Mouse (Mus musculus) kidney, postnatal 0 days (tissue): ENCODE data around the gene Znrd1. TPM values are rescaled to one million over a fixed set of nuclear protein-coding genes. Genes with fewer than 3 reads are reported as not detected.

Experiments used
- ATAC-seq: fragments of 200-750 bp; cut with Nextera tagmentation; replicated peaks from 2 replicates; pipeline ENCODE4 v1.8.0; 2017; ENCODE audit warnings: low read depth, moderate number of reproducible peaks, moderate TSS enrichment, moderate library complexity; ENCODE audit not compliant: low FRiP score
- DNase-seq: peaks from one replicate; pipeline ENCODE4 v3.0.0-alpha.2; 2016; ENCODE audit warnings: low spot score
- H3K27ac ChIP-seq: fragments of 300-500 bp; sonication (generic); 2 replicates; pipeline ENCODE4 v1.5.1; 2014; ENCODE audit warnings: mild to moderate bottlenecking
- H3K27me3 ChIP-seq: fragments of 300-500 bp; sonication (generic); 2 replicates; pipeline ENCODE4 v1.6.1; 2014; ENCODE audit warnings: low read length, mixed read lengths; ENCODE audit not compliant: insufficient read depth
- H3K36me3 ChIP-seq: fragments of 300-500 bp; sonication (generic); 2 replicates; pipeline ENCODE4 v1.6.1; 2014; ENCODE audit warnings: low read length, mixed read lengths; ENCODE audit not compliant: insufficient read depth
- H3K4me1 ChIP-seq: fragments of 300-500 bp; sonication (generic); replicated peaks from 2 replicates; pipeline ENCODE4 v1.6.1; 2014; ENCODE audit warnings: antibody characterized with exemption, low read length, mixed read lengths; ENCODE audit not compliant: insufficient read depth
- H3K4me2 ChIP-seq: fragments of 300-500 bp; sonication (generic); 2 replicates; pipeline ENCODE4 v1.6.1; 2014; ENCODE audit warnings: mild to moderate bottlenecking, low read length, moderate library complexity, mixed read lengths
- H3K4me3 ChIP-seq: fragments of 300-500 bp; sonication (generic); replicated peaks from 2 replicates; pipeline ENCODE4 v1.5.1; 2014; ENCODE audit warnings: low read depth, low read length
- H3K9ac ChIP-seq: fragments of 300-500 bp; sonication (generic); 2 replicates; pipeline ENCODE4 v1.6.1; 2014; ENCODE audit warnings: low read depth, low read length
- H3K9me3 ChIP-seq: fragments of 300-500 bp; sonication (generic); replicated peaks from 2 replicates; pipeline ENCODE4 v1.6.1; 2016; ENCODE audit warnings: low read length, inconsistent platforms, mixed read lengths
- CTCF ChIP-seq: IDR thresholded peaks from 2 replicates; pipeline ENCODE4 v1.5.1; 2016; ENCODE audit warnings: antibody characterized with exemption, low read depth, mild to moderate bottlenecking, moderate library complexity
- WGBS: fragments of 180-500 bp; shearing (Covaris S2); extraction: QIAGEN DNeasy Blood & Tissue Kit; methylation state at CpG from one replicate; pipeline ENCODE4 v1.1.7; 2014; 5-methylcytosine and 5-hydroxymethylcytosine counted together
- polyA plus RNA-seq: library from polyadenylated mRNA; unstranded; fragments of >200 nt; fragmentation: Nextera tagmentation; extraction: Ambion mirVana; gene quantifications from 2 replicates; pipeline ENCODE4 v1.2.1, GENCODE M21; 2015

Znrd1 gene
- polyA plus RNA-seq, 1 experiment from 2014 or later = 87.6 TPM

GRCm38 (mm10) chr17:36944121-36944775 lies 14.1 kb downstream of the Znrd1 start:
- no peak overlapping the region for H3K4me2 ChIP-seq
- H3K4me3 ChIP-seq = no peak overlapping the region
- no peak overlapping the region for H3K9ac ChIP-seq
- H3K4me1 ChIP-seq = peaks cover 8% of the 10 kb centered on the region
- ATAC-seq (no peak), DNase-seq (peak; percentile 14)
- TF ChIP-seq CTCF = peak; percentile 31; the same call in 1 of the 2 replicates
- 19% methylated on average over 9 of the region's 9 CpGs for WGBS
- 0 out of 2 replicates have a peak, but pooled peaks cover 2% of the 10 kb centered on the region for H3K36me3 ChIP-seq
- no peak overlapping the region for H3K27ac ChIP-seq
- H3K27me3 ChIP-seq = peaks cover 33% of the 10 kb centered on the region
- H3K9me3 ChIP-seq = no peaks in the 10 kb centered on the region

- Histone ChIP-seq H3K27ac (no peak overlapping the region), H3K4me2 (0 out of 2 replicates have a peak overlapping the region, but pooled peaks have one; percentile 64), H3K9ac (no peak overlapping the region), H3K27me3 (peaks cover 33% of the 10 kb centered on the region), H3K4me1 (peaks cover 8% of the 10 kb centered on the region), H3K36me3 (0 out of 2 replicates have a peak, but pooled peaks cover 2% of the 10 kb centered on the region), H3K4me3 (no peak overlapping the region), H3K9me3 (no peaks in the 10 kb centered on the region)
- 5% methylated on average over 5 of the region's 5 CpGs for WGBS
- no peak for DNase-seq
- no peak for ATAC-seq
- TF ChIP-seq CTCF = no peak
Observed at GRCm38 (mm10) chr17:36943691-36944090, 14.7 kb downstream of the Znrd1 start.

GRCm38 (mm10) chr17:36942791-36943471 lies 15.4 kb downstream of the Znrd1 start, which contains the start of gene Rnf39:
Rnf39 (plus strand) TSS chr17:36942918.
- Histone ChIP-seq H3K4me1 (peaks cover 8% of the 10 kb centered on the region), H3K4me3 (peak within 1 kb of the TSS; percentile 31), H3K9me3 (no peaks in the 10 kb centered on the region), H3K27me3 (peaks cover 33% of the 10 kb centered on the region), H3K9ac (peak within 1 kb of the TSS; percentile 46; the same call in 1 of the 2 replicates), H3K27ac (no peak within 1 kb of the TSS), H3K4me2 (peak within 1 kb of the TSS; percentile 64), H3K36me3 (no peaks in the 10 kb centered on the region)
- 3% methylated on average over 57 of the region's 59 CpGs for WGBS
- peak; percentile 30; the same call in 1 of the 2 replicates for ATAC-seq
- no peak for TF ChIP-seq CTCF
- no peak for DNase-seq

- Histone ChIP-seq H3K36me3 (no peaks in the 10 kb centered on the region), H3K4me1 (peaks cover 8% of the 10 kb centered on the region), H3K9ac (no peak overlapping the region), H3K27me3 (peaks cover 33% of the 10 kb centered on the region), H3K4me3 (0 out of 2 replicates have a peak overlapping the region, but pooled peaks have one; percentile 31), H3K4me2 (peak overlapping the region; percentile 64), H3K9me3 (no peaks in the 10 kb centered on the region), H3K27ac (no peak overlapping the region)
- no peak for TF ChIP-seq CTCF
- WGBS = 47% methylated on average over 10 of the region's 10 CpGs
- ATAC-seq (peak; percentile 58; the same call in 1 of the 2 replicates), DNase-seq (no peak)
Observed at GRCm38 (mm10) chr17:36942391-36942790, 16.0 kb downstream of the Znrd1 start.

GRCm38 (mm10) chr17:36938056-36938455 lies 20.3 kb downstream of the Znrd1 start:
- Histone ChIP-seq H3K9ac (no peak overlapping the region), H3K27ac (no peak overlapping the region), H3K4me3 (no peak overlapping the region), H3K4me2 (no peak overlapping the region), H3K36me3 (no peaks in the 10 kb centered on the region), H3K27me3 (peaks cover 9% of the 10 kb centered on the region), H3K9me3 (no peaks in the 10 kb centered on the region), H3K4me1 (peaks cover 2% of the 10 kb centered on the region)
- no peak for TF ChIP-seq CTCF
- DNase-seq (no peak), ATAC-seq (no peak)
- 87% methylated on average over 2 of the region's 2 CpGs for WGBS

GRCm38 (mm10) chr17:36931806-36932205 lies 26.6 kb downstream of the Znrd1 start:
- H3K9ac ChIP-seq = no peak overlapping the region
- no peak for ATAC-seq
- H3K9me3 ChIP-seq = no peaks in the 10 kb centered on the region
- no peak overlapping the region for H3K4me3 ChIP-seq
- WGBS = 74% methylated on average over 2 of the region's 2 CpGs
- no peaks in the 10 kb centered on the region for H3K36me3 ChIP-seq
- no peak overlapping the region for H3K27ac ChIP-seq
- no peak for TF ChIP-seq CTCF
- DNase-seq = no peak
- H3K4me2 ChIP-seq = no peak overlapping the region
- H3K4me1 ChIP-seq = no peaks in the 10 kb centered on the region
- no peaks in the 10 kb centered on the region for H3K27me3 ChIP-seq
